Mouse (Mus musculus) c-Kit-negative CD71-positive TER-119-positive erythroid progenitor cells, embryonic 14.5 days (primary cell): ENCODE data around the gene Olfr56.

Experiments
- DNase-seq: peaks from one replicate; pipeline ENCODE4 v3.0.0-alpha.2; 2013; ENCODE audit warnings: low read depth, low spot score

Gene Olfr56

DNA sequence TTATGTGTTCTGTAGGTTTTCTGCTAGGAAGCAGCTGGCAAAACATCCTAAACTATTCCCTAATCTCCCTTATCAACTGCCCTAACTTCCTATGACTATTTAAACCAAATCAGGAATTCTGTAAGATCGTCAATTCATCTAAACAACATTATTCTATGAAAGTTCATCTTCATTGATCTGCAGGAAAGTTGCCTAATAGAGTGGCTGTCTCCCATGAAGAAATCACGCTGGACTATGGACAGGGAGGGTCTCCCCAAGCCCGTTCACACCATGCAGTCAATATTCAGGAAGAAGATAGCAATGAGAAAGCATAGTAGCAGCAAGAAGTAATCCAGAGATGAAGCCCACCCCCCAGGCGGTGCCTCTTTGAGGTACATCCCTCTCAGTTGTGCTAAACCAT, 112.5 kb downstream of the Olfr56 start:
- no peak for DNase-seq

DNA sequence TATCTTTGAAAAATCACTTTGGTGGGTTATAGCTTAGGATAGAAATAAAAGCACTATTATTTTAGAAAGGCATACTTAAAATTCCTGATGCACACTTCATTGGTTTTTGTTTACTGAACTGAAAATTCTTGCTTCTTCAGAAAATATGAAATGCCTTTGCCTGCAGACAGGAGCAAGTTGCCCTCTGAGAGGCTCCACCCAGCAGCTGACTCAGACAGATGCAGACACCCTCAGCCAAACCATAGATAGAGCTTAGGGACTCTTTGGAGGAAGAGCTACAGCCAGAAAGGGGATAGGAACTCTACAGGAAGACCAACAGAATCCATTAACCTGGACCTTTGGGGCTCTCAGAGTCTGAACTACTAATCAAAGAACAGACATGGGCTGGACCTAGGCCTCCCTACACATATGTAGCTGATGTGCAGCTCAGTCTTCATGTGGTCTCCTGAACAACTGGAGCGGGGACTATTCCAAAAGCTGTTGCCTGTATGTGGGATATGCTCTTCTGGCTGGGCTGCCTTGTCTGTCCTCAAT, 113.4 kb downstream of the Olfr56 start:
- no peak for DNase-seq

DNA sequence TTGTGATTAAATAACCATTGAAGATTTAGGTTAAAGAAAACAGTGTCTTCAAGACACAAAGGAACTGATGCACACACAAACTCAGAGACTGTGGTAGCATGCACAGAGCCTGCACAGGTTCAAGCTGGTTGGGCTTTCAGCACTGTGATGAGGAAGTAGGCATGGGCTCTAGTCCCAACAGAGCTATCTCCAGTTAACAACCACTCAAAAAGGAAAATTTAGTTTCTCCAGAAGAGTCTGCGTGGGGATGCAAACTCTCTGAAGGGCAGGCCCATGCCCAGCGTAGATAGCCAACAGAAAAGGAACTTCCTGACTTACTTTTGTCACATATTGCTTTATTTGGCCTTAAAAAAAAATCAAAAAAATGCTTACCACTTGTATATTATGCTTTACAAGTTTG, 114.1 kb downstream of the Olfr56 start:
- DNase-seq = no peak

DNA sequence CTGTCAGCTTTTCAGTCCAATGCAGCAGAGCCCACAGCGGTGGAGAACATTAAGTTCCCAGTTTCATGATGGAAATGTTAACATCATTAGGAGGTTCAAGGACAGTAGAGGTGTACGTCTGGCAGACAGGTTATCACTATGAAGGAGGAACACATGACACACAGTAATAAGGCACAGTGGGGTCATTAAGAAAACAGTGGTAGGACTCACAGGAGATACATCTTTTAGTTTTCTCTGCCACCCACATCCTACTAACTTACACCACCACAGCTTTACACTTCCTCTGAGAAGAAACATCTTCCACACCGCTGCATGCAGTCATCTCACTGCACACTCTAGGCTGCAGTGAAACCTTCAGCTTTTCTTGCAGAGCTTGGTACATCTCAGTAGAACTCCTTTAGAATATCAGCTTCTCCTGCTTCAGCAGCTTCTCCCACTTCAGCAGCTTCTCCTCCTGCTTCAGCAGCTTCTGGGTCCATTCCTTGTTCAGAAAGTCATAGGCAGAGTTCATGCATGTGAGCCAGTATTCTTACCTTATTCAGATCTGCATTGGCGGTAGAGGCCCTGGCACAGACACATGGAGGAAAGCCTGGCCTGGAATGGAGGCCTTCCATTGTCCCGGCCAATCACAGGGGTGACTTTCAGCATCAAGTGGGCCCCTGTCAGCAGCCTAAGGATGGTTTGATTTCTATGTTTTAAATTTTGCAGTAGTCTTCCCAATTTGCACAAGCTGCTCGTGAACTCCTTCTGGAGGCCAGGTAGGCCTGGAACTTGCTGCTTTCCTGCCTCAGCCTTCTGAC, 115.4 kb downstream of the Olfr56 start:
- no peak for DNase-seq

DNA sequence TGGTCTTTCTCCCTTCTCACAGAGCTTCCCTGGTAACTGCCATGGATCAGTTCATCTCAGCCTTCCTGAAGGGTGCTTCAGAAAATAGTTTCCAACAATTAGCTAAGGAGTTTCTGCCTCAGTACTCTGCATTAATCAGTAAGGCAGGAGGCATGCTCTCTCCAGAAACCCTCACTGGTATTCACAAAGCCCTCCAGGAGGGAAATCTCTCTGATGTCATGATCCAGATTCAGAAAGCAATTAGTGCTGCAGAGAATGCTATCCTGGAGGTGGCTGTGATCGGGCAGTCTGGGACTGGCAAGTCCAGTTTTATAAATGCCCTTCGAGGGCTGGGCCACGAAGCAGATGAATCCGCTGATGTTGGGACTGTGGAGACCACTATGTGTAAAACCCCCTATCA, 116.7 kb downstream of the Olfr56 start:
- no peak for DNase-seq

DNA sequence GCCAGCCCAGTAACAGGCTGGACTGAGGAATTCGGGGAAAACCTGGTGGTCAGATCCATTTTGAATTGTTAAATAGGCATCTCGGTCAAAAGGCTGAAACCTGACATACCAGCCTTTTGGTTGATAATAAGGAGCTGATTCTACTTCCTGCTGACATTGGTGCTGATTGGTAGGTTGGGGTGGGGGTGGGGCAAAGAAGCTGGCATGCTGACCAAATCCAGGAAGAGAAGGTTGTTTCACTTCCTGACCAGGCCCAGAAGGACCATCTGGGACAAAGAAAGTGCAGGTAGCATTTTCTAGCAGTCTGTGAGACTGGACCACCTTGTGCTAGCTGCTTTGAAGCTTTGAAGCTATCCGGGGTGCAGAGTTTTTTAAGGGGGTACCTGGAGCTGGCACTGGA, 121.7 kb downstream of the Olfr56 start:
- DNase-seq = no peak

DNA sequence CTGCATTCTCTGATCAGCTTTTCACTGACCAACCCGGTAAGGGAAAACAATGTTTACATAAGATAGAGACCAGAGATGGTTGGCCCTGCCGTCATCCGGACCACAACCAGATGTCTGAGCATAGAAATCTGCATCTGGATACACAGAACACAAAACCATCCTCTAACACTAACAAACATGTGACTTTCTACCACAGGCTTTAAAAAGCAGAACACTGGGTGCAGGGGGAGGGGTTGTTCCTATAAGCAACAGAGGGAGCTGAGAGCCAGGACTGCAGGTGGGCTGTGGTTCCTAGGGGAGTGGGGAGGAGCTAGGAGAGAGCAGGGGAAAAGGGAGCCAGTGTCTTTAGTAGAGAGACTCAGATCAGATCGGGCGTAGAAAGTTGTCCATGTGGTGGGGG, 122.8 kb downstream of the Olfr56 start:
- DNase-seq = no peak

DNA sequence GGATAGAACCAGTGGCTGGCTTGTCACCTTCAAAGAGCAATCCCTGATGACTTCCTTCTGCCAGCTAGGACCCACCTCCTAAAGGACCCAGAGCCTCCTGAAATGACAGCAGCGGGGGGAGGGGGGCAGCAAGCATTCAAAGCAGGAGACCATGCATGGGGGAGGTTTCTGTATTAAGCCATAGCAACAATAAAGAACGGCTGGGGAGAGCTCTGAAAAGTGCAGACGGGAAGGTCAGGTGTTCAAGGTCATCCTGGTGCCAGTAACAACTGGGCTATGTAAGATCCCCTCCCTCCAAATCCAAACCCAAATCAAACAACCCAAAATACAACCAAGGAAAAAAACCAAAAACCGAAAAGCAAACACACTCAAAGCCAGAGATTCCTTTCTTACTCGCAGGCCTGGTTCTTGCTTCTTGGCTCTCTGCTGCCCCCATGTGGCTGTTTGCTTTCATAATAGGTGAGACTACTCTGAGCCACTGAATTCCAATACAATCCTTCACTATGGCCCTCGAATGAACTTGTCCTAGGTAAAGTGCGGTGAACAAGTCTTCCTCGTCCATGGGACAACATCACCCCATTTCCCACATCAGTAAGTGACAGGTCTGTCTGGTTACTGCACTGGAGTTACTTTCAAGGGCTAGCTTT, 124.5 kb downstream of the Olfr56 start:
- peak; percentile 69 for DNase-seq

DNA sequence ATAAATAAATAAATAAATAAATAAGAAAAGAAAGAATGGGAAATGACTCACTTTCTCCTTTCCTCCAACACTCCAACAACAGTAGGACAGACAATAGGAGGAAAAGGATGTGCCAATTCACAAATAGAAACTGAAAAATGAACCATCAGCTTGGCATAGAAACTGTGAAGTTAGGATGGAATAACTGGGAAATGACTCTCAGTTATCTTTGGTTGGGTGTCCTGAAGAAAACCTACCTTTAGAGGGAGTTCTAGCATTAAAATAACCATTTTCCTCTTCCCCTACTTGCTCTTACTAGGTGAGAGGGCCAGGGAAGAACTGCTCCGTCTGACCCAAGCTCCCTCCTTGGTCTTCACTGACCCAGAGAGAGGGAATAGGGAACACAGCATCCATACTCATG, 127.1 kb downstream of the Olfr56 start:
- no peak for DNase-seq

DNA sequence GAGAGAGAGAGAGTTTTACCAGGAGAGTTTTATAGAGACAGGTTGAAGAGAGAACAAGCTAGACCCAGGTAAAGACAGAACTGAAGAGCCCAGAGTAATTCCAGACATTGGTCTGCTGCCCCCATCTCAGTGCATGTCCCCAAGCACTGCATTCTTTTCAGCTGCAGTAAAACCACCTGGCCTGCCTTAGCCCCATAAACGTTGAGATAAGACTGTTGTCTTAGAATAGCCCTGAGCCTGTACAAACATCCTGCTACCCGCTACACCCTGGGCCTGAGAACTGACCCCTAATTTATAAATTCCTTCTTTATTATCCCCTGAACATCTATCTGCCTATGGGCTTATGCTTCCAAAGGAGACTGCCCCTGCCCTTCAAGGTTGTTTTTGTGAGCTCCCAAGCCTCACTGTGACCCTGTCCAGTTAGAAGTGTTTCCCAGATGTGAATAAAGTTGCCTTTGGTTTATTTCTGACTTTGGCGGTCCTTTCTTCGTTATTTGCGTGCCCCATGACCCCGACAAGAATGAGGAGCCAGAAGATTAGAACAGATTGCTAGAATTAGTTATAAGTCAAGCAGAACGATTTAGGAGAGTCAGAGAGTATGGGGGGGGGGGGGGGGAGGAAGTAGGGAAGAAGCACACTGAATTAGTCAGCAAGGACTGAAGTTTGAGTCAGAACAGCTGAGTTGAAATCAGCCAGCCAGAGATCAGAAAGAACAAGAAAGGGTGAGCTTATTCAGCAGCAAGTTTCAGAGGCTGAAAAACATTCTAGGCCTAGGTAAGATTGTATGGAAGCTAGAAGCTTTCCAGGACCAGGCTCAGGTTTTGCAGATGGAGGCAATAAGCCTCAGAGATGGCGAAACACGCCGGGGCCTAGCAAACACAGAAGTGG, 129.2 kb downstream of the Olfr56 start:
- no peak for DNase-seq

DNA sequence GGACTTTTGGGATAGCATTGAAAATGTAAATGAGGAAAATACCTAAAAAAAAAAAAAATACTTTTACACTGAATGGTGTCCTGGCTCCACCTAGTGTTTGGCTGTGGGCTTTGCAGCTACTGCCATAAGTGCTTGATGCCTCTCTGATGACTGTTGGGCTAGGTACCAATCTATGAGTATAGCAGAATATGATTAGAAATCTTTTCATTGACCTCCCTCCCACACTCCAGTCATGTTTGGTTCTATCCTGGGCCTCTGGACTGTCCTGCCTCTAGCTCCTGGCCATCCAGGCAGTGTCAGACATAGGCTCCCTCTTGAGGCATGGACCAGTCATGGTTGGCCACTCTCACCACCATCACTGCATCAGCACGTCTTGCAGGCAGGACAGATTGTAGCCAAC, 130.1 kb downstream of the Olfr56 start:
- no peak for DNase-seq

DNA sequence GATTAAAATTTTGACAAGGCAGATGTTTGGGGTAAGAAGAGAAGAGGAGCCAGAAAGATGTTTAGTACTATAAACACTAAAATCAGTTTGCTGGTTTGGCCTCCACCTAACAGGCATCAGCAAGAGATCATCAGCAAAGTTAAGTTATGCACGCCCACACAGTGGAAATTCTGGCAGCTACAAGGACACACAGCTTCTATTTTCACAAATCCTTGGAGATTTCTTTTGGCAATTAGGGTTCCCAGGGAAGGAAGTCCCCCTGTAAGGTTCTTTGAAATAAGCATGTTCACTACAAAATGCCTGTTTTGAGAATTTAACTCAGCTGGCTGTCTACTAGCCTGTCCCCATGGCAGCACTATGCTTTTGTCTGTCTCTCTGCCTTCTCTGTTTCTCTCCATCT, 132.3 kb downstream of the Olfr56 start:
- no peak for DNase-seq

DNA sequence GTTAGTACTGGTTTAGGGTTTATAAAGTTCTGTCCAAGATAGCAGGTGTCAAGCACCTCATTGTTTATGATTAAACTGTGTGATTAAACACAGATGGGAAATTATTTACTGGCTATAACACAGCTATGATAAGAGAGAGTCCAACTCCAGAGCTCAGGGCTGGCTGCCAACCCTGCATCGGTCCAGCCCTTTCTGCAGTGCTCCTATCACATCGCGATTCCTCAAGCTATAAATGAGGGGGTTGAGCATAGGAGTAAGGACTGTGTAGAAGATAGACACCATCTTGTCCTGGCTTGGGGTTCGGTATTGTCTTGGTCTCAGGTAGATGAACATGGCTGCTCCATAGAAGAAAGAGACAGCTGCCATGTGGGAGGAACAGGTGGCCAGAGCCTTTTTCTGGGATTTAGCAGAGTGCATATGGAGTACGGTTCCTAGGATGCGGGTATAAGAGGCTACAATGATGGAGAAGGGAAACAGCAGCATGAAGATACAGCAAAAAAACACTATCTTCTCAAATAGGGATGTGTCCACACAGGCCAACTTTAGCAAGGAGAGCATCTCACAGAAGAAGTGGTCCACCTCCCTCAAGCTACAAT, 134.0 kb downstream of the Olfr56 start:
- no peak for DNase-seq

DNA sequence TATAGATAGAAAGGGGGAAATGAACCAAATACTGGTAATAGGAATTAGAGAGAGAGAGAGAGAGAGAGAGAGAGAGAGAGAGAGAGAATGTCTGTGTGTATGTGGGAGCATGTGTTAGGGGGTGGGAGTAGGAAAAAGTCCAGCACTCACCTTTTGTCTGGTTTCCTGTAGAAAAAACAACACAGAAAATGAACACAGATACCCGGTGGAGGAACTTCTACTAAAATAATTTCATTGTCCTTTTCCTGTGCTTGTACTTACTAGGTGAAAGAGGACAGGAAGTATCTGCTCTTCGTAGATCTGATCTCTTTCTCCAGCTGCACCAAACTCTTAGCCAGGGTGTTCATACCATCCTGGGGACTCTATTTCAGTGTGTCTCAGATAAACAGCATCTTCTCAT, 135.5 kb downstream of the Olfr56 start:
- DNase-seq = no peak

DNA sequence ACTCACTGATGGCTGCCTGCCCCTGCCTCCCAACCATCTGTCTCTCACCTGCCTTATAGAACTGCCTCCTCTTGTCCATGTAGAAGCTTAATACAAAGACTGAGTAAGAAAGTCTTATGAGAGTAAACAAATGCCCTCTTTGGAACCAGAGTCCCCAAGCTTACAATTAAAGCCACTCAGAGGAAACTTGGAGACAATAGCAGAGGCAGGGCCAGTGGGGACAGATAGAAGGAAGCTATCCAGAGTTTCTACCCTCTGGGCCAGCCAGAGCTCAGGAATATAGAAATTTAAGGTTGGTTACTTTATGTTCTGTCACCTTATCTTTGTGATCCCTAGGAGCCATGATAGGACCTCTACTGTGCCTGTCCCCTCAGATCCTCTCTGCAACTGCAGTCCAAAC, 136.1 kb downstream of the Olfr56 start, which contains the start of gene Olfr1396:
TSS of gene Olfr1396 (minus strand) at position 101 of the 400 bp plus-strand sequence.
- no peak for DNase-seq

DNA sequence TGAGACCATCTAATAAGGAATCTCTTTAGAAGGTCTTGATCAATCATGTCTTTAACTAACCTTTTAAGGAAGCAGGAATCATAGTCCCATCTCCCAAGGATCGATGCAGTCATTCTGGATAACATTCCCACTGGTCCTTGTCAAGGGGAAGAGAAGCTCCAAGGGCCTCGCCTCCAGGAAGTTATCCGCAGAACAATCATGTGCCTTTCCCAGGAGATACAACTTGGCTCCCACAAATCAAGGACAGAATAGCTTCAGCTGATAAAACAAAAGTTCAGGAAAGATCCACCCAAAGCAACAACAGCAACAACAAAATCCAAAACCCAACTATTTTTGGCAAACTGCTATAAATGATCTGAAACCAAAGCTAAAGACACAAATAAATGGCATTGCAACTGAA, 140.9 kb downstream of the Olfr56 start:
- DNase-seq = no peak

DNA sequence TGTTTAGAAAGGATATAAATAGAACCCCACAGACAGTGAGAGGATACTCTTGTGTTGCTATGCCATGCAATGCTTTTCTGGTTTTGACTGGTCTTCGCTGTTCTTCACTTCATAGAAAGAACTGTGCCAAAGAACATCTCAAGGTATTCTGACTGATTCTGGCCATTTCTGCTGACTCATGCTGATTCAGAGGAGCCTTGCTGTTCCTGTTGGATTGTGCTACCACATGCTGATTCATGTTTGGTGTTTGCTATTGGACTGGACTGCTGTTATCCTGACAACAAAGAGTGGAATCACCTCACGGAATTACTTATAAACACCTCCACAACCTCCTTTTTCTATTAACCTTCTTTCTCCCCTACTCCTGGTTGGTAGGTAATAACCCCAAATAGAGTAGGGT, 145.5 kb downstream of the Olfr56 start:
- DNase-seq = peak; percentile 60

DNA sequence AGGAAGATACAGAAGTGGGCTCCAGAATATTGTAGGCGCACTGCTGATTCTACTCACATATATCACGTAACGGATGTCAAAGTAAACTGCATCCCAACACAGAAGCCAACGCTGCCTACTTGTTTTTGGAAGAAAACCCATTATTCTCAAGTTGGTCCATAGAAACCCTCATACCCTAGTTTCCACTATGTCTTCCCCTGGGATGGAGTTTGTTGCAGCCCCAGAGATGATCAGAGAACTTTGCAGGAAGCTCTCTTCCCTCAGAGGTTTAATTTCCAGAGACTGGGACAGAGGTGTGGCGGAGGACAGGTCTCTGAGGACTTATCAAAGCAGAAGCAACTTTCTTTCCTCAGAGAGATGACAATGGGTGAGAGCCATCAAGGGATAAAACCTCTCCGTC, 163.3 kb downstream of the Olfr56 start, which contains the start of gene Olfr1395:
TSS of gene Olfr1395 (plus strand) at position 301 of the 400 bp plus-strand sequence.
- DNase-seq = no peak

DNA sequence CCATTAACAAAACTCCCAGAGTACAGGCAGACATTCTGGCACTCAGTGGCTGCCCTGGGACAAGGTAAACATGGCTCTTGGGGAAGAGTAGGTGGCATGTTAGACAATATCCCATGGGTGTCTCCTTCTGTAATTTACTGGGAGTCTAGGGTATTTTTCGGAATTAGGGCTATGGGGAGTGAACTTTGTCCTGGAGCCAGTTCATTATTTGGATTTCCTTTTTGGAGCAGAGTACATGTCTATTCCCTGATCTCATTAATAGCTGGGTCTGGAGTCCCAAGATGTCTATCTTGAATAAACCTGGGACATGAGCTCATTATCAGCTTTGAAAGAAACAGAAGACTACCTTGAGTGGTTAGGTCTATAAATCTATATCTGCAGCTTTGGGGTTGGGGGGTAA, 175.4 kb downstream of the Olfr56 start, which contains the start of gene Olfr1394:
TSS of gene Olfr1394 (plus strand) at position 301 of the 400 bp plus-strand sequence.
- no peak for DNase-seq

DNA sequence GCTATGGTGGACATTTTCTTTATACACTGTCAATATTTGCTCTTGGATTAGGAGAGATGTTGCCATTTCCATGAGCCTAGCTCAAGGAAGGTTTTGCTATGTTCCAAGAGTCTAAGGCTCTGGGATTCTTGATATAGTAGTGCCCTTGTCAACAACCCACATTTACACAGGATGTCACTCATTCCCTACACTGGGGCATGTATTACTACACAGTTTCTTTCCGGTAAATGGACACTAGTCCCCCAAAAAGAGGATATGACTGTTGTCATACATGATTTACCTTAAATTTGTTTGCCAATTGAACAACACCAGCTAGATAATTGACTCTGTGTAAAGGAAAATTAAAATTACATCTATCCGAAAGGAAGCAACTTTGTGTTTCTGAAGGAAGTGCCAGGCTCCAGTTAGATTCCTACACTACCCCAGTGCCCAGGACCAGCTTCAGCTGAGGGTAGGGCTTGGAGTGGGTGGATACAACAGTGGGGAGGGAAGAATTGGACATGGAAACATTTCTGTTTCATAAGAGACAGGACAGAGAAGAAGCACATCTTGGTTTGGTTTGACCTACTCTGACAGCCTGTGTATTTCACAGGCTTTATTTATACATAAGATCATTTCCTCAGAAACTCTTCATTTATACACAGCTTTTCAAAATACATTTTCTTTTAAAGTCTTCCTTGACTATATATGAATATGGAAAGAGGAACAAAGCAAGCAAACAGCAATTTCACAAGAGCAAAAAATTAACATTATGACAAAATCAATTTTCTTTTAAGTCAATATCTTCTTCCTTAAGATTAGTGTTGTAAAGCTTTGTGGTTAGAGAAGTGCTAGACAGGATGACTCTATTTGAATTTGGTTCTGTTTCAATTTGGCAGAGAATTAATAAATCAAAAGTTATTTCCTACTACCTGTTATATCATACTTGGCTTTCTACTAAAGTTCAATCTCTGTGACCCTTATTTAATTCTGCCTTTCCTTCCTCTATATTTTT, 178.4 kb downstream of the Olfr56 start:
- DNase-seq = no peak
